Mouse (Mus musculus) E14TG2a.4 (cell line): Measurements from ENCODE around the gene Gm614.

Experiments
- H3K27me3 ChIP-seq: 2 replicates; pipeline ENCODE4 v1.6.1; 2014; ENCODE audit warnings: low read length, control low read depth; ENCODE audit not compliant: insufficient read depth
- H3K36me3 ChIP-seq: 2 replicates; pipeline ENCODE4 v1.6.1; 2014; ENCODE audit warnings: low read length, control low read depth; ENCODE audit not compliant: insufficient read depth
- H3K4me1 ChIP-seq: replicated peaks from 2 replicates; pipeline ENCODE4 v1.6.1; 2014; ENCODE audit warnings: low read depth, low read length, control low read depth
- H3K4me3 ChIP-seq: replicated peaks from 2 replicates; pipeline ENCODE4 v1.5.1; 2014; ENCODE audit warnings: mild to moderate bottlenecking, low read length
- H3K9me3 ChIP-seq: 2 replicates; pipeline ENCODE4 v1.6.1; 2014; ENCODE audit warnings: low read length, control low read depth
- CTCF ChIP-seq: conservative IDR thresholded peaks from 2 replicates; pipeline ENCODE4 v1.5.1; 2014; ENCODE audit warnings: low read length
- NANOG ChIP-seq: IDR thresholded peaks from 2 replicates; pipeline ENCODE4 v1.6.1; 2014; ENCODE audit warnings: borderline replicate concordance, low read length, mixed read lengths
- POU5F1 ChIP-seq: IDR thresholded peaks from 2 replicates; pipeline ENCODE4 v1.6.1; 2014; ENCODE audit warnings: low read length, borderline replicate concordance

The Gm614 gene

DNA sequence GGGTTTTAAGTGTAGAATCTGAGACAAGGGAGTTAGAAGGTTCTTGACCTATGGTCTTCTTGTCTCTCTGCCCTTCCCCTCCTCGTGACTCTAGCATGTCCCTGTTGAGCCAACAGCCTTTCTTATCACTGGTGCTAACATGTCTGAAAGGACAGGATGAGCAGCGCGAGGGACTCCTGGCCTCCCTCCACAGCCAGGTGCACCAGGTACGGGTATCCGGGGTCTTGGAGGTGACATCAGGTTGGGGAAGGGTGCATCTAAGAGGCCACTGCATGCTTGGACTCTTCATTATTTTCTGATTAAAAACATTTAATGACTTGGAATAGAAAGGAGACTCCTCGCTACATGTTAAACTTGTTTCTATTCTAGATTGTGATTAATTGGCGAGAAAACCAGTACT lies 25.2 kb upstream of the Gm614 start:
- no peaks in the 10 kb centered on the region for H3K27me3 ChIP-seq
- H3K4me1 ChIP-seq, result no peaks in the 10 kb centered on the region
- H3K4me3 ChIP-seq, result no peak overlapping the region
- peaks cover 99% of the 10 kb centered on the region for H3K36me3 ChIP-seq
- no peaks in the 10 kb centered on the region for H3K9me3 ChIP-seq
- TF ChIP-seq CTCF (no peak), POU5F1 (no peak), NANOG (no peak)

DNA sequence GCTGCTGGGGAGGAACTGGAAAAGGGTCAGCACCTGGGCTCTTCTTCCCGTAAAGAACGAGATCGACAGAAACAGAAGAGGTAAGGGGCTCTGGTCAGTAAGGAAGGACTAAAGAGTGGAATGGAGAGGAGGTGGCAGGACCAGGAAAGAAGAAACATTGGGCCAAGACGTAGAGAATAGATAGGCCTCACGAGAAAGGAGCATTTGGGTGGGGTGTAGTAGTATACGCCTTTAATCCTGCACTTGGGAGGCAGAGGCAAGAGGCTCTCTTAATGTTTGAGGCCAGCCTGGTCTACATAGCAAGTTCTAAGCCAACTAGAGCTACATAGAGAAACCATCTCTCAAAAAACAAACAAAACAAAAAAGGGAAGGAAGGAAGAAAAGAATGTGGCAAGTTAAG lies 24.6 kb upstream of the Gm614 start:
- Histone ChIP-seq H3K4me3 (no peak overlapping the region), H3K4me1 (no peaks in the 10 kb centered on the region), H3K36me3 (peaks cover 99% of the 10 kb centered on the region), H3K27me3 (no peaks in the 10 kb centered on the region), H3K9me3 (no peaks in the 10 kb centered on the region)
- TF ChIP-seq CTCF, result no peak
- no peak for TF ChIP-seq POU5F1
- TF ChIP-seq NANOG, result no peak

DNA sequence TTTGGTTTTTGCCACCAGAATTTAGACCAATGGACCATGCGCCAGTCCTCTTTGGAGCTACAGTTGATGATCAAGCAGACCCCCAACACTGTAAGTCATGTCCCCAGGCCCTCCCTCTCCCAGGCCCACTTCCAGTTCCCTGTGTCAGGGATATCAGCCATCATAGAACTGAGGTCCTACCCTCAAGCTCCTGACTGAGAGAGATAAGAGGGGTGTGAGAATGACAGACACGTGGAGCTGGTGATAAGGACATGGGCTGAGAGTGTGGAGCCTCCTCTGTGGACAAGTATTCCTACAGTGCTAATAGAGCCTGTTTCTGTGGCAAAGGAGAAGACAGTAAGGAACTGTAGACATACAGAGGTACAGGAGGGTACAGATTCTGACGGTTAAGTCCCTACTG lies 23.8 kb upstream of the Gm614 start:
- TF ChIP-seq NANOG (no peak), POU5F1 (no peak), CTCF (no peak)
- Histone ChIP-seq H3K4me1 (no peaks in the 10 kb centered on the region), H3K4me3 (no peak overlapping the region), H3K27me3 (no peaks in the 10 kb centered on the region), H3K36me3 (peaks cover 99% of the 10 kb centered on the region), H3K9me3 (no peaks in the 10 kb centered on the region)

DNA sequence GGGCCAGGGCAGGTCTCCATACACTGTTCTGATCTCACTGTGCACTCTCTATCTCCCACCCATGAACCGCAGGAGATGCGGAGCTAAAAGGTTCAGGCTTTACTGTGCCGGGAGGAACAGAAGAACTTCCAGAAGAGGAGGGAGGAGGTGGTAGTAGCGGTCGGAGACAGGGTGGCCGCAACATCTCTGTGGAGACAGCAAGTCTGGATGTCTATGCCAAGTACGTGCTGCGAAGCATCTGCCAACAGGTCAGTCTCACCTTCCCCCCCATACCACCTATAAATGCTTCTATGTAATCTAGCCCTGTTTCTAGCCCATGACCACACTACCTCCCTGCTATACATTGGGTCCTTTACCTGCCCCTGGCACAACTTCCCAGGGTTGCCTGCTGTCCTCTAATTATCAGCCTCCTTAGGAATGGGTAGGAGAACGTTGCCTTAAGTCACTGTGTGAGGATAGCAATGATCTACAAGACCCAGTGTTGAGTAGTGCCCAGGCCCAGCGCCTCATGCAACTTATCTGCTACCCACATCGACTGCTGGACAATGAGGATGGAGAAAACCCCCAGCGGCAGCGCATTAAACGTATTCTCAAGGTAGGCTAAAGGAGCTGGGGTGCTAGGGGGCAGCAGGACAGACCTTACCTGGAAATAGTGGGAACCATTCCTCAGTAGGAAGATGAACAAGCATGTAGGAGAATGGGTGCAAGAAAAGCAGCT lies 22.3 kb upstream of the Gm614 start:
- Histone ChIP-seq H3K9me3 (no peaks in the 10 kb centered on the region), H3K36me3 (peaks cover 96% of the 10 kb centered on the region), H3K27me3 (no peaks in the 10 kb centered on the region), H3K4me1 (no peaks in the 10 kb centered on the region), H3K4me3 (no peak overlapping the region)
- TF ChIP-seq CTCF, result no peak
- TF ChIP-seq NANOG, result no peak
- TF ChIP-seq POU5F1, result no peak

DNA sequence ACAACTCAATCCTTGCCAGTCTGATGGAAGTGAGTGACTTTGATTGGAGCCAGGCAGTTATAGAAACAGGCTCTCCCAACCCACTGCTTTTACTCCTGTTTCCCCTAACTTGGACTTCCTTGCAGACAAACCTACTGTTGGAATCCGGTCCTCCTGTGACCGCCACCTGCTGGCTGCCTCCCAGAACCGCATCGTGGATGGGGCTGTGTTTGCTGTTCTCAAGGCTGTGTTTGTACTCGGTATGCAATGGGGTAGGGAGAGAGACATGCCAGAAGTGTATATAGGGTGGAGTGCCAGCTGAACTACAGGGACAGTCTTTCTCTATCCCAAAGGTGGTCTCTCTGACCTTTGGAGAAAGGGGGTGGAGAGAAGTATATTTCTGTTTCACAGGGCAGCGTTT lies 21.7 kb upstream of the Gm614 start:
- Histone ChIP-seq H3K27me3 (no peaks in the 10 kb centered on the region), H3K36me3 (peaks cover 97% of the 10 kb centered on the region), H3K4me1 (no peaks in the 10 kb centered on the region), H3K9me3 (no peaks in the 10 kb centered on the region), H3K4me3 (no peak overlapping the region)
- TF ChIP-seq NANOG (no peak), CTCF (peak; percentile 56), POU5F1 (no peak)

DNA sequence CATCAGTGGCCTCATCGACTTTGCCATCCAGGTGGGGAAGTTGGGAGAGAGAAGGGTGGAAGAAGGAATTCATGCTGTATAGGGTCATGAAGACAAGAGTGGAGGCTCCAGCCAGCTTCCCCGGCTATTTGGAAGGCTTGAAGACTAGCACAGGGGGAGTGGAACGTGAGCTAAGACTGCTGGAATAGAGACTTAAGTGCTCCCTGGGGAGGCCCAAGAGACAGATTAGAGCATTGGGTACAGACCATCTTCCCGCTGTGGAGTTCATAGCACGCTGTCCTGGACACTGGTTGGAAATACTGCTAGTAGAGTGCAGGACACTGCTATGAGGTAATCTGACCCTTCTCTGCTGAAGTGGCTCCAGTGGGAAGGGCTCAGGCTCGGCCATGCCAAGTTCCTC lies 19.0 kb upstream of the Gm614 start:
- Histone ChIP-seq H3K36me3 (peaks cover 92% of the 10 kb centered on the region), H3K27me3 (no peaks in the 10 kb centered on the region), H3K9me3 (no peaks in the 10 kb centered on the region), H3K4me3 (no peak overlapping the region), H3K4me1 (no peaks in the 10 kb centered on the region)
- TF ChIP-seq POU5F1, result no peak
- no peak for TF ChIP-seq NANOG
- no peak for TF ChIP-seq CTCF

DNA sequence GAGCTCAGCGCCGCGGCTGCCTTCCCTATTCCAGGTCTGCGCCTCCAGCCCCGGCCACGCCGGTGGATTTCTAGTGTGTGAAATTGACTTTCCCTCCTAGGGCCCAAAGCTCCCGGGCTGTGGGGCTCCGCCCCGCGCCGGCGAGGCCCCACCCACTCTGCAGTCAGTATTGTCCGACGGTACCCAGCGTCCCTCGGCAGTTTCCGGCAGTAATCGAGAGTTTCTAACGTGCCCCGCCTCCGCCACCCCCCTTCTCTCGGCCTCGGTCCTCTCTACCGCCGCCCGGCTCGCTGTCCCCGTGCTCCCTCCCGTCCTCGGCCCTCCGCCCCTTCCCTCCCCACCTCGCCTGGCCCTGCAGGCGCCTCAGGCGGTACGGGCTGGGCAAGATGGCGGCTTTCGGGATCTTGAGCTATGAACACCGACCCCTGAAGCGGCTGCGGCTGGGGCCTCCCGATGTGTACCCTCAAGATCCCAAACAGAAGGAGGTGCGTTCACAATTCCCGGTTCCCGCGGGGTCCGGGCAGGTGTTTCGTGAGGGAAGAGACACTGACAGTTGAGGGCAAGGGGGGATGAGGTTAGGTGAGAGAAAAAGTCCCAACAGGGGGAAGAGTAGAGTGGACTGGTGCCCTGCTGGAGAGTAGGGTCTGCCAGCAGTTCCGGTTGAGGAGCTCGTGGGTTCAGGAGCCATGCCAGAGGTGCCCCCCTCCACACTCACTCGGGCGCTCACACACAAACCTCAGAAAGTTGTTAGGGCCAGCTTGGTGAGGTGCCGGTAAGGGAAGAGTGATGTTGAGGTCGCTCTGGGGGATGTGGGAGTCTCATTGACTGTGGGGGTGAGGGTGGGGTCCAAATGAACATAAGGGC lies 10.3 kb upstream of the Gm614 start, which contains the start of gene Med12:
Gene Med12, plus strand, starts transcription at position 156 of the 864 bp plus-strand sequence.
- Histone ChIP-seq H3K9me3 (no peaks in the 10 kb centered on the region), H3K36me3 (peaks cover 39% of the 10 kb centered on the region), H3K4me1 (peaks cover 18% of the 10 kb centered on the region), H3K4me3 (peak within 1 kb of the TSS; percentile 81), H3K27me3 (no peaks in the 10 kb centered on the region)
- TF ChIP-seq NANOG, result no peak
- no peak for TF ChIP-seq CTCF
- TF ChIP-seq POU5F1, result no peak

DNA sequence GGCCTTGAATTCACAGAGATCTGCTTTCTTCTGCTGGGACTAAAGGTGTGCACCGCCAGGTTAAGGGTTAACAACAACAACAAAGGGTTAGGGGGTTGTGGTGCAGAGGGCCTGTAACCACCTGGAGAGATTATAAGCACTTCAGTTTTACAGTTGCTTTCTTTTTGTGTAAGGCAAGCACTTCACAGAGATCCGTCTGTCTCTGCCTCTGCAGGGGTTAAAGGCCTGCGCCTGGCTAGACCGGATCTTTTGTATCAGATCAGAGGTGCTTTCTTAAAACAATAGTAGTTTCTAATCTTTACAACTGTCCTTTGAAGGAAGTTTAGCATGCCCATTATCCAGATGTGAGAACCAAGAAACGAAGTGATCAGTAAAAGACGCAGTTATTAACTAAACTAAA lies 9.6 kb upstream of the Gm614 start:
- TF ChIP-seq POU5F1 (no peak), NANOG (peak; percentile 74; the same call in 1 of the 2 replicates)
- peaks cover 20% of the 10 kb centered on the region for H3K4me1 ChIP-seq
- H3K9me3 ChIP-seq, result no peaks in the 10 kb centered on the region
- H3K36me3 ChIP-seq, result peaks cover 32% of the 10 kb centered on the region
- peak overlapping the region; percentile 81 for H3K4me3 ChIP-seq
- H3K27me3 ChIP-seq, result no peaks in the 10 kb centered on the region

DNA sequence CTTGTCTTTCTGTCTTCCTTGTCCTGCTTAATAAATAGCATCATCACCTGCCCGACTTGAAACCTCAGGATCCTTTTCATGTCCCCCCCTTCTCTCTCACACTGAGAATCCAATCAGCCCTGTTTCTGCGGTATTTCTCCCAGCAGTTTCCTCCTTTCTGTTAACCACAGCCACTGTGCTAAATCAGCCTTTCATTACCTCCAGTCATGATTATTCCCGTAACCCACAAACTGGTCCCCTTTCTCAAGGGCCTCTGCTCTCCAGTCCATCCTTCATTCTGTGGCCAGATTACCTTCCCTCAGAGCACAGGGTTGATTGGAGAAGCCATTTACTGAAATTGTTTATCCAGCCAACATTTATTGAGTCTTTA lies 4.9 kb upstream of the Gm614 start, which contains the start of gene Gm20489:
Gene Gm20489, minus strand, starts transcription at position 269 of the 370 bp plus-strand sequence.
- H3K4me3 ChIP-seq, result no peak within 1 kb of the TSS
- H3K9me3 ChIP-seq, result no peaks in the 10 kb centered on the region
- H3K27me3 ChIP-seq, result no peaks in the 10 kb centered on the region
- TF ChIP-seq NANOG (no peak), CTCF (no peak), POU5F1 (no peak)
- H3K36me3 ChIP-seq, result no peaks in the 10 kb centered on the region
- peaks cover 31% of the 10 kb centered on the region for H3K4me1 ChIP-seq
